Mouse (Mus musculus) forebrain, postnatal 0 days (tissue): ENCODE measurements around the gene Ror2. TPM values are rescaled to one million over a fixed set of nuclear protein-coding genes. Genes with fewer than 3 reads are reported as not detected.
A peak's percentile ranks its signal among the peaks of the same experiment; 100 is the strongest.

Experiments used
- ATAC-seq: fragments of 200-750 bp; cut with Nextera tagmentation; 2 replicates; pipeline ENCODE4 v1.8.0; 2017; ENCODE audit warnings: mild to moderate bottlenecking, moderate library complexity
- DNase-seq: peaks from one replicate; pipeline ENCODE4 v3.0.0-alpha.2; 2015
- H3K27ac ChIP-seq: fragments of 300-500 bp; sonication (generic); 2 replicates; pipeline ENCODE4 v1.5.1; 2014; ENCODE audit warnings: low read depth, mild to moderate bottlenecking, antibody characterized with exemption, low read length, moderate library complexity, mixed read lengths
- H3K27me3 ChIP-seq: fragments of 300-500 bp; sonication (generic); 2 replicates; pipeline ENCODE4 v1.6.1; 2014; ENCODE audit warnings: mild to moderate bottlenecking, low read length, mixed read lengths; ENCODE audit not compliant: insufficient read depth
- H3K36me3 ChIP-seq: fragments of 300-500 bp; sonication (generic); 2 replicates; pipeline ENCODE4 v1.6.1; 2014; ENCODE audit warnings: mild to moderate bottlenecking, moderate library complexity; ENCODE audit not compliant: insufficient read depth
- H3K4me1 ChIP-seq: fragments of 300-500 bp; sonication (generic); 2 replicates; pipeline ENCODE4 v1.6.1; 2014; ENCODE audit warnings: antibody characterized with exemption; ENCODE audit not compliant: insufficient read depth
- H3K4me2 ChIP-seq: fragments of 300-500 bp; sonication (generic); 2 replicates; pipeline ENCODE4 v1.6.1; 2014; ENCODE audit warnings: low read depth, mild to moderate bottlenecking, moderate library complexity
- H3K4me3 ChIP-seq: fragments of 300-500 bp; sonication (generic); 2 replicates; pipeline ENCODE4 v1.5.1; 2014; ENCODE audit warnings: low read depth, low read length, mixed read lengths
- H3K9ac ChIP-seq: fragments of 300-500 bp; sonication (generic); 2 replicates; pipeline ENCODE4 v1.6.1; 2014; ENCODE audit warnings: mild to moderate bottlenecking
- H3K9me3 ChIP-seq: fragments of 300-500 bp; sonication (generic); 2 replicates; pipeline ENCODE4 v1.6.1; 2016; ENCODE audit warnings: low read length
- CTCF ChIP-seq: sonication (generic); IDR thresholded peaks from 2 replicates; pipeline ENCODE4 v1.5.1; 2016; ENCODE audit warnings: antibody characterized with exemption, control low read depth, low read depth
- WGBS: fragments of 180-500 bp; shearing (Covaris S2); extraction: QIAGEN DNeasy Blood & Tissue Kit; methylation state at CpG from one replicate; pipeline ENCODE4 v1.1.7; 2014; 5-methylcytosine and 5-hydroxymethylcytosine counted together
- polyA plus RNA-seq: library from polyadenylated mRNA; unstranded; fragments of >200 nt; fragmentation: Nextera tagmentation; extraction: Ambion mirVana; gene quantifications from 2 replicates; pipeline ENCODE4 v1.2.1, GENCODE M21; 2015
- total RNA-seq: library from RNA; depleted of rRNA; stranded (reverse); fragments of >200 nt; gene quantifications from 2 replicates; pipeline ENCODE4 v1.2.3, GENCODE M21; 2014

Ror2 gene
- total and polyA plus RNA-seq, 2 experiments from 2014 or later: 1.8 to 5.3 TPM

GRCm38 (mm10) chr13:53208556-53208955, 77.4 kb downstream of the Ror2 start:
- no peak for TF ChIP-seq CTCF
- Histone ChIP-seq H3K27me3 (no peaks in the 10 kb centered on the region), H3K36me3 (no peaks in the 10 kb centered on the region), H3K4me3 (no peak overlapping the region), H3K27ac (no peak overlapping the region), H3K9me3 (no peaks in the 10 kb centered on the region), H3K4me1 (no peaks in the 10 kb centered on the region), H3K9ac (no peak overlapping the region), H3K4me2 (no peak overlapping the region)
- 59% methylated on average over 10 of the region's 10 CpGs for WGBS
- DNase-seq (peak; percentile 72), ATAC-seq (no peak)

- no peak overlapping the region for H3K27ac ChIP-seq
- DNase-seq (no peak), ATAC-seq (no peak)
- H3K9me3 ChIP-seq: no peaks in the 10 kb centered on the region
- H3K4me1 ChIP-seq: peaks cover 12% of the 10 kb centered on the region; the same call in 1 of the 2 replicates
- H3K9ac ChIP-seq: no peak overlapping the region
- no peak overlapping the region for H3K4me3 ChIP-seq
- no peaks in the 10 kb centered on the region for H3K27me3 ChIP-seq
- 71% methylated on average over 17 of the region's 17 CpGs for WGBS
- no peak for TF ChIP-seq CTCF
- no peaks in the 10 kb centered on the region for H3K36me3 ChIP-seq
- no peak overlapping the region for H3K4me2 ChIP-seq
Measured at GRCm38 (mm10) chr13:53205128-53205911, 80.6 kb downstream of the Ror2 start.

GRCm38 (mm10) chr13:53202439-53202830, 83.5 kb downstream of the Ror2 start:
- 49% methylated on average over 5 of the region's 5 CpGs for WGBS
- ATAC-seq: no peak
- Histone ChIP-seq H3K27me3 (no peaks in the 10 kb centered on the region), H3K4me1 (peaks cover 17% of the 10 kb centered on the region; the same call in 1 of the 2 replicates), H3K36me3 (no peaks in the 10 kb centered on the region), H3K4me2 (no peak overlapping the region), H3K4me3 (no peak overlapping the region), H3K9me3 (no peaks in the 10 kb centered on the region), H3K9ac (no peak overlapping the region), H3K27ac (peak overlapping the region; percentile 50; the same call in 1 of the 2 replicates)
- TF ChIP-seq CTCF: no peak
- no peak for DNase-seq

DNA sequence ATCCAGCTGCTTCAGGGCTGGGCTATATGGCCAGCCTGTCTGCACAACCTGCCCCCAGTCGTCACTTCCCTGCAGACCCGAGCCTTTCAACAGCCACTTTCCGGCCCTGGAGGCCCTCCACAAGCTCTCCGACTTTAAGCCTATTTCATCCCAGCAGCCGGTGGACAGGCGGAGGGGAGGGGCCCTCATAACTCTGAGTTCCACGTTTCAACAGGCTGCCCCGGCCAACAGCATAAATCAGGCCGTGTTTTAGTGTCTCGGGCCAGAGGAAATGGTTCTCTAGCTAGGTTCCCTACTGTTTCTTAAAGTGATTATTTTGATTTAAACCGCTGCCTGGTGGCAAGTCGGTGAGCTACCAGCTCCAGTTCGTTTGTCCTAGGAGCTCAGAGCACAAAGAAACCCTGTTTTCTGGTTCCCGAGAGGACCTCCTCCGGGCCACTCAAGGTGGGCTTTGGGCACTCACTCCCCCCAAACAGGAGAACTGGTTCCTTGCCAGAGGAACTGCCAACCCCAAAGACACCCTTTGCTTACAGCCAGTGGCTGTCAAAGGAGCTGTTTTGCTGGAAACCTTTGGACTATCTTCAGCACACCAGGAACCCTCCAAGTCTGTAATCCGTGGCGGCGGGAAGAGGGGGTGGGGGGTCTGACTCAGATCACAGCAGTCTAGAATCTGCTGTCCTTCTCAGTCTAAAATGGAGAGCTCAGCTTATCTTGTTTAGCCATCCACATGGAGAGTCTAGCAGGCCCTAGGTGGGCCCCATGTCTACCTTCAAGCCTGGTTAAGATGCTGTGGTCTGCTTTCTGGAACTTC, 84.1 kb downstream of the Ror2 start:
- H3K4me1 ChIP-seq: peaks cover 19% of the 10 kb centered on the region; the same call in 1 of the 2 replicates
- DNase-seq (peak; percentile 26), ATAC-seq (peak; percentile 34)
- no peaks in the 10 kb centered on the region for H3K27me3 ChIP-seq
- H3K9ac ChIP-seq: no peak overlapping the region
- no peak overlapping the region for H3K4me3 ChIP-seq
- WGBS: 13% methylated on average over 18 of the region's 18 CpGs
- H3K4me2 ChIP-seq: no peak overlapping the region
- H3K9me3 ChIP-seq: no peaks in the 10 kb centered on the region
- no peak for TF ChIP-seq CTCF
- no peaks in the 10 kb centered on the region for H3K36me3 ChIP-seq
- peak overlapping the region; percentile 50; the same call in 1 of the 2 replicates for H3K27ac ChIP-seq

DNA sequence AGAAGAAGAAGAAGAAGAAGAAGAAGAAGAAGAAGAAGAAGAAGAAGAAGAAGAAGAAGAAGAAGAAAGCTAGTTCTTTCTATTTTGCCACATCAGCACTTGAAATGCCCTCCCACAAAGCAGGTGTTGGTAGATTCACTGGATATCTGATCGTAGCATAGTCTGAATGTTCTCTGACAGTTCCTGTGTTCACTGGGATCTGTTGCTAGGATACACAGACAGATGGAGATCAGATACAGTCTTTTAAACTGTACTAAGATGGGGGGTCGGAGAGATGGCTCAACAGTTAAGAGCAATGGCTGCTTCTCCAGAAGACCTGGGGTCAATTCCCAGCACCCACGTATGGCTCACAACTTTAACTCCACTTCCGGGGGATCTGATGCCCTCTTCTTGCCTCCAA, 85.8 kb downstream of the Ror2 start:
- 54% methylated on average over 4 of the region's 4 CpGs for WGBS
- no peak overlapping the region for H3K4me2 ChIP-seq
- no peaks in the 10 kb centered on the region for H3K27me3 ChIP-seq
- DNase-seq (peak; percentile 50), ATAC-seq (peak; percentile 52)
- no peaks in the 10 kb centered on the region for H3K36me3 ChIP-seq
- H3K27ac ChIP-seq: no peak overlapping the region
- H3K9ac ChIP-seq: no peak overlapping the region
- TF ChIP-seq CTCF: no peak
- H3K4me3 ChIP-seq: no peak overlapping the region
- H3K4me1 ChIP-seq: peaks cover 28% of the 10 kb centered on the region
- H3K9me3 ChIP-seq: no peaks in the 10 kb centered on the region

- Histone ChIP-seq H3K4me1 (peaks cover 28% of the 10 kb centered on the region), H3K27ac (no peak overlapping the region), H3K4me2 (no peak overlapping the region), H3K36me3 (no peaks in the 10 kb centered on the region), H3K9ac (no peak overlapping the region), H3K9me3 (no peaks in the 10 kb centered on the region), H3K27me3 (no peaks in the 10 kb centered on the region), H3K4me3 (no peak overlapping the region)
- DNase-seq: no peak
- no peak for ATAC-seq
- TF ChIP-seq CTCF: no peak
- WGBS: 86% methylated on average over 7 of the region's 7 CpGs
Measured at GRCm38 (mm10) chr13:53199262-53199661, 86.7 kb downstream of the Ror2 start.

- no peak overlapping the region for H3K9ac ChIP-seq
- 49% methylated on average over 7 of the region's 7 CpGs for WGBS
- no peak overlapping the region for H3K4me3 ChIP-seq
- H3K4me2 ChIP-seq: no peak overlapping the region
- peaks cover 21% of the 10 kb centered on the region for H3K4me1 ChIP-seq
- no peaks in the 10 kb centered on the region for H3K9me3 ChIP-seq
- DNase-seq (no peak), ATAC-seq (0 out of 2 replicates have a peak, but pooled peaks have one; percentile 34)
- no peaks in the 10 kb centered on the region for H3K27me3 ChIP-seq
- no peak for TF ChIP-seq CTCF
- no peaks in the 10 kb centered on the region for H3K36me3 ChIP-seq
- peak overlapping the region; percentile 71 for H3K27ac ChIP-seq
Measured at GRCm38 (mm10) chr13:53196690-53197089, 89.2 kb downstream of the Ror2 start.
